Mouse (Mus musculus): ENCODE results near the gene Smyd3.

DNA sequence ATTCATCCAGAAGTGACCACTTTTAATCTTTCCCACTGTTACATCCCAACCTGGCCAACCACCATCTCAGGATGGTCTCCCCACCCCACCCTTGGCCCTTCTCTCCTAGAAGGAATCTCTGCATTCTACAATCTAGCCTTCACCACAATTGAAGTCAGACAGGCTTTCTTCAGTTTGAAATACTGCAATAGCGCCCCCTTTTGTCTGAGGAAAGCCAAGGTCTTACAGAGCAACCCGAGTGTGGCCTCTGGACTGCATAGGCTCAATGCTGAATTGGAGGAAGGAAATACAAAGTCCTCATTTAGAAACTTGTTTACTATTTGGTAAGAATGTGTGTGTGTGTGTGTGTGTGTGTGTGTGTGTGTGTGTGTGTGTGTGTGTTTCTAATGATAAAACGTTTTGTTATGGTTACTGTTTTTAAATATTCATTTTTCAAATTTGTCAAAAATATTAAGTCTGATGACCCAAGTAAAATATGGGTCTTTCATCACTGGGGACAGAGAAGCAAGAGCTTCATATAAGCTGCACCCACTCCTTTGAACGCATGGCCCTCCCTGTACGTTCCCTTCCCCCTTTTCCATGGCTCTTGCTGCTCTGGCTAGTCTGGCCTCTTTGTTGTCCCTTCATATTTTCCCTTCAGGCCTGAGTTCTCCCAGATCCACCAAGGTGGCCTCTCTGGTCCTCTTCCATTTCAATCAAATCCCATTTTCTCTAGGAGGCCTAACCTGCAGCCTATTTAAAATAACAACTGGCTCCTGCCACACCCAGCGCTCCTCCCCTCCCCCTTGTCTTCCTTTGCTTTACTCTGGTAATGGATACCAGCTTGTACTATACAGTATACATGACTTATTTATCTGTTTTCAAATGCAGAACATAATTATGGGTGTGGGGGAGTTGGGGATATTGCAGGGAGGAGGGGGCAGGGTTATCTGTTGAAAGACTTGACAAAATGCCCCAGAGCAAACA is 430.5 kb downstream of the Smyd3 start:
- TF ChIP-seq CTCF (IDR thresholded peaks at IDR 0.05; ENCODE audit: low read depth, low read length) (0 out of 2 replicates have a peak, but pooled peaks have one; percentile 19), TAL1 (conservative IDR thresholded peaks at IDR 0.05; ENCODE audit: low read depth, low read length) (no peak), GATA1 (IDR thresholded peaks at IDR 0.05; ENCODE audit: borderline replicate concordance, low read length) (no peak), POLR2AphosphoS5 (IDR thresholded peaks at IDR 0.05; ENCODE audit: insufficient replicate concordance, low read depth, low read length) (no peak)

Measured in G1E (cell line).